Mouse (Mus musculus) cerebellum, adult 2 months (tissue): Measurements from ENCODE around the gene Zbtb7b.

Experiments used
- CTCF ChIP-seq: fragments of 200-500 bp; IDR thresholded peaks from 2 replicates; pipeline ENCODE4 v1.5.1; 2011; ENCODE audit warnings: low read depth, mild to moderate bottlenecking, control low read depth, low read length, moderate library complexity, borderline replicate concordance; ENCODE audit not compliant: insufficient read depth
- POLR2A ChIP-seq: fragments of 200-500 bp; IDR thresholded peaks from 2 replicates; pipeline ENCODE4 v1.6.1; 2011; ENCODE audit warnings: low read length, control low read depth, borderline replicate concordance; ENCODE audit not compliant: insufficient read depth

GRCm38 (mm10) chr3:89411490-89412393 lies 17.2 kb upstream of the Zbtb7b start, which contains the start of gene Flad1:
- no peak for TF ChIP-seq CTCF
- TF ChIP-seq POLR2A, result peak; percentile 63; the same call in 1 of the 2 replicates
